Mouse (Mus musculus) kidney, embryonic 15.5 days (tissue): ENCODE data around the gene Ube2cbp. TPM values are rescaled to one million over a fixed set of nuclear protein-coding genes. Genes with fewer than 3 reads are reported as not detected.
A peak's percentile ranks its signal among the peaks of the same experiment; 100 is the strongest.

Experiments
- ATAC-seq: fragments of 200-750 bp; cut with Nextera tagmentation; replicated peaks from 2 replicates; pipeline ENCODE4 v1.8.0; 2017; ENCODE audit warnings: moderate TSS enrichment; ENCODE audit not compliant: low FRiP score
- H3K27ac ChIP-seq: fragments of 300-500 bp; sonication (generic); 2 replicates; pipeline ENCODE4 v1.5.1; 2015; ENCODE audit warnings: mild to moderate bottlenecking, inconsistent platforms
- H3K27me3 ChIP-seq: fragments of 300-500 bp; sonication (generic); 2 replicates; pipeline ENCODE4 v1.6.1; 2015; ENCODE audit warnings: inconsistent platforms
- H3K36me3 ChIP-seq: fragments of 300-500 bp; sonication (generic); 2 replicates; pipeline ENCODE4 v1.6.1; 2015; ENCODE audit warnings: inconsistent platforms
- H3K4me1 ChIP-seq: fragments of 300-500 bp; sonication (generic); 2 replicates; pipeline ENCODE4 v1.6.1; 2015; ENCODE audit warnings: inconsistent platforms
- H3K4me2 ChIP-seq: fragments of 300-500 bp; sonication (generic); 2 replicates; pipeline ENCODE4 v1.6.1; 2015; ENCODE audit warnings: moderate library complexity, mild to moderate bottlenecking, inconsistent platforms
- H3K4me3 ChIP-seq: fragments of 300-500 bp; sonication (generic); replicated peaks from 2 replicates; pipeline ENCODE4 v1.5.1; 2015; ENCODE audit warnings: mild to moderate bottlenecking, inconsistent platforms
- H3K9ac ChIP-seq: fragments of 300-500 bp; sonication (generic); 2 replicates; pipeline ENCODE4 v1.6.1; 2015; ENCODE audit warnings: mild to moderate bottlenecking, inconsistent platforms
- H3K9me3 ChIP-seq: fragments of 300-500 bp; sonication (generic); replicated peaks from 2 replicates; pipeline ENCODE4 v1.6.1; 2016; ENCODE audit warnings: inconsistent platforms
- WGBS: fragments of 180-500 bp; shearing (Covaris S2); methylation state at CpG from one replicate; pipeline ENCODE4 v1.1.7; 2015; ENCODE audit warnings: mixed read lengths; 5-methylcytosine and 5-hydroxymethylcytosine counted together
- polyA plus RNA-seq: library from polyadenylated mRNA; unstranded; fragments of >200 nt; fragmentation: Nextera tagmentation; extraction: Ambion mirVana; gene quantifications from 2 replicates; pipeline ENCODE4 v1.2.1, GENCODE M21; 2015

Gene Ube2cbp
- polyA plus RNA-seq, result 8.8 and 9.0 TPM in 2 replicates

- Histone ChIP-seq H3K27me3 (0 out of 2 replicates have a peak, but pooled peaks cover 6% of the 10 kb centered on the region), H3K4me2 (peak within 1 kb of the TSS; percentile 71), H3K27ac (peak within 1 kb of the TSS; percentile 76), H3K4me3 (peak within 1 kb of the TSS; percentile 71), H3K36me3 (no peaks in the 10 kb centered on the region), H3K4me1 (peaks cover 12% of the 10 kb centered on the region), H3K9ac (peak within 1 kb of the TSS; percentile 69), H3K9me3 (no peaks in the 10 kb centered on the region)
- ATAC-seq, result peak; percentile 85
- WGBS, result 2% methylated on average over 70 of the region's 70 CpGs
Measured at GRCm38 (mm10) chr9:86464151-86465105, at the start of gene Ube2cbp. Gene Ube2cbp, minus strand, starts transcription at chr9:86464950.

GRCm38 (mm10) chr9:86514390-86514789 is 49.6 kb upstream of the Ube2cbp start:
- Histone ChIP-seq H3K27me3 (no peaks in the 10 kb centered on the region), H3K27ac (no peak overlapping the region), H3K9ac (no peak overlapping the region), H3K4me1 (no peaks in the 10 kb centered on the region), H3K4me2 (no peak overlapping the region), H3K36me3 (peaks cover 55% of the 10 kb centered on the region), H3K4me3 (no peak overlapping the region), H3K9me3 (no peaks in the 10 kb centered on the region)
- no peak for ATAC-seq
- 92% methylated on average over 3 of the region's 3 CpGs for WGBS

GRCm38 (mm10) chr9:86513733-86514132 is 49.0 kb upstream of the Ube2cbp start:
- Histone ChIP-seq H3K4me1 (no peaks in the 10 kb centered on the region), H3K27ac (no peak overlapping the region), H3K27me3 (no peaks in the 10 kb centered on the region), H3K4me3 (no peak overlapping the region), H3K9me3 (no peaks in the 10 kb centered on the region), H3K9ac (no peak overlapping the region), H3K4me2 (no peak overlapping the region), H3K36me3 (peaks cover 52% of the 10 kb centered on the region)
- no peak; the same call in 1 of the 2 replicates for ATAC-seq
- 83% methylated on average over 5 of the region's 5 CpGs for WGBS

- peaks cover 16% of the 10 kb centered on the region for H3K36me3 ChIP-seq
- no peak overlapping the region for H3K9ac ChIP-seq
- H3K4me2 ChIP-seq, result no peak overlapping the region
- H3K27ac ChIP-seq, result no peak overlapping the region
- H3K4me3 ChIP-seq, result no peak overlapping the region
- H3K4me1 ChIP-seq, result no peaks in the 10 kb centered on the region
- no peaks in the 10 kb centered on the region for H3K27me3 ChIP-seq
- no peaks in the 10 kb centered on the region for H3K9me3 ChIP-seq
- ATAC-seq, result no peak
- WGBS, result 90% methylated on average over 4 of the region's 4 CpGs
Measured at GRCm38 (mm10) chr9:86507437-86507836, 42.7 kb upstream of the Ube2cbp start.

- no peak overlapping the region for H3K4me2 ChIP-seq
- H3K4me1 ChIP-seq, result no peaks in the 10 kb centered on the region
- H3K36me3 ChIP-seq, result peaks cover 14% of the 10 kb centered on the region
- ATAC-seq, result no peak
- no peak overlapping the region for H3K4me3 ChIP-seq
- no peaks in the 10 kb centered on the region for H3K9me3 ChIP-seq
- H3K9ac ChIP-seq, result no peak overlapping the region
- no peak overlapping the region for H3K27ac ChIP-seq
- WGBS, result 94% methylated on average over 3 of the region's 3 CpGs
- no peaks in the 10 kb centered on the region for H3K27me3 ChIP-seq
Measured at GRCm38 (mm10) chr9:86499083-86499482, 34.3 kb upstream of the Ube2cbp start.

- 92% methylated on average over 4 of the region's 4 CpGs for WGBS
- Histone ChIP-seq H3K9ac (no peak overlapping the region), H3K4me3 (no peak overlapping the region), H3K9me3 (no peaks in the 10 kb centered on the region), H3K36me3 (peaks cover 27% of the 10 kb centered on the region), H3K4me2 (no peak overlapping the region), H3K4me1 (no peaks in the 10 kb centered on the region), H3K27me3 (no peaks in the 10 kb centered on the region), H3K27ac (no peak overlapping the region)
- ATAC-seq, result no peak
Measured at GRCm38 (mm10) chr9:86496261-86496660, 31.5 kb upstream of the Ube2cbp start.

GRCm38 (mm10) chr9:86491740-86492139 is 27.0 kb upstream of the Ube2cbp start:
- H3K36me3 ChIP-seq, result peaks cover 27% of the 10 kb centered on the region
- no peak overlapping the region for H3K9ac ChIP-seq
- H3K9me3 ChIP-seq, result no peaks in the 10 kb centered on the region
- no peaks in the 10 kb centered on the region for H3K4me1 ChIP-seq
- no peak overlapping the region for H3K27ac ChIP-seq
- WGBS, result 94% methylated on average over 2 of the region's 2 CpGs
- H3K4me2 ChIP-seq, result no peak overlapping the region
- no peak overlapping the region for H3K4me3 ChIP-seq
- ATAC-seq, result no peak
- no peaks in the 10 kb centered on the region for H3K27me3 ChIP-seq

GRCm38 (mm10) chr9:86482236-86482635 is 17.5 kb upstream of the Ube2cbp start:
- Histone ChIP-seq H3K4me2 (no peak overlapping the region), H3K36me3 (no peaks in the 10 kb centered on the region), H3K27me3 (no peaks in the 10 kb centered on the region)

GRCm38 (mm10) chr9:86478414-86479093 is 13.8 kb upstream of the Ube2cbp start:
- Histone ChIP-seq H3K4me3 (no peak overlapping the region), H3K4me1 (no peaks in the 10 kb centered on the region), H3K36me3 (no peaks in the 10 kb centered on the region), H3K27me3 (no peaks in the 10 kb centered on the region), H3K9me3 (no peaks in the 10 kb centered on the region), H3K27ac (no peak overlapping the region), H3K4me2 (no peak overlapping the region), H3K9ac (no peak overlapping the region)
- 74% methylated on average over 5 of the region's 5 CpGs for WGBS
- ATAC-seq, result no peak

More at GRCm38 (mm10) chr9:86482236-86482635, 17.5 kb upstream of the Ube2cbp start:
- H3K27ac ChIP-seq, result no peak overlapping the region
- no peak overlapping the region for H3K9ac ChIP-seq
- 85% methylated on average over 1 of the region's 1 CpGs for WGBS
- no peak overlapping the region for H3K4me3 ChIP-seq
- H3K4me1 ChIP-seq, result no peaks in the 10 kb centered on the region
- H3K9me3 ChIP-seq, result no peaks in the 10 kb centered on the region
- no peak for ATAC-seq

- Histone ChIP-seq H3K27ac (no peak overlapping the region), H3K27me3 (no peaks in the 10 kb centered on the region), H3K4me3 (no peak overlapping the region), H3K9me3 (no peaks in the 10 kb centered on the region), H3K4me1 (no peaks in the 10 kb centered on the region), H3K36me3 (no peaks in the 10 kb centered on the region), H3K9ac (no peak overlapping the region), H3K4me2 (no peak overlapping the region)
- no peak for ATAC-seq
- 71% methylated on average over 5 of the region's 5 CpGs for WGBS
Measured at GRCm38 (mm10) chr9:86476763-86477162, 12.0 kb upstream of the Ube2cbp start.

GRCm38 (mm10) chr9:86475956-86476355 is 11.2 kb upstream of the Ube2cbp start:
- WGBS, result 85% methylated on average over 4 of the region's 4 CpGs
- Histone ChIP-seq H3K36me3 (no peaks in the 10 kb centered on the region), H3K9ac (no peak overlapping the region), H3K4me1 (no peaks in the 10 kb centered on the region), H3K4me2 (no peak overlapping the region), H3K4me3 (no peak overlapping the region), H3K27ac (no peak overlapping the region), H3K27me3 (no peaks in the 10 kb centered on the region), H3K9me3 (no peaks in the 10 kb centered on the region)
- ATAC-seq, result no peak
